Mouse (Mus musculus): ENCODE results near the gene Ccdc152.
"Not testable (repeated sequence)": the region's sequence is repeated elsewhere in the genome, so short reads cannot be mapped to it uniquely, and the experiment has no call there.

The Ccdc152 gene

DNA sequence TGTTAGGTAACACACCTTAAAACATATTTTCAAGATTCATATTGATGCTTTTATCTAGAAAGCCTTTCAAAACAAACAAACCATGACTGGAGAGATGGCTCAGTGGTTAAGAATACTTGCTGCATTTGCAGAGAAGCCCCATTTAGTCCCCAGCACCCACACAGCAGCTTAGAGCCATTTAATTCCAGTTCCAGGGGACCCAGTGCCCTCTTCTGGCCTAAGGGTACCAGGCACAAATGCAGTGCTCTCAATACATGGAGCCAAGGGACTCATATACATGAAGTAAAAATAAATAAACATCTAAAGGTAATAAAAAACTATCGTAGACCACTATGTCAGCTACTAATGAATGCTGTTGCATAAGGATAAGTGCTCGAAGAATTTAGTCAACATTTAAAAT is 25.9 kb downstream of the Ccdc152 start:
- in situ Hi-C loops (cut with MboI), result no loop called here

DNA sequence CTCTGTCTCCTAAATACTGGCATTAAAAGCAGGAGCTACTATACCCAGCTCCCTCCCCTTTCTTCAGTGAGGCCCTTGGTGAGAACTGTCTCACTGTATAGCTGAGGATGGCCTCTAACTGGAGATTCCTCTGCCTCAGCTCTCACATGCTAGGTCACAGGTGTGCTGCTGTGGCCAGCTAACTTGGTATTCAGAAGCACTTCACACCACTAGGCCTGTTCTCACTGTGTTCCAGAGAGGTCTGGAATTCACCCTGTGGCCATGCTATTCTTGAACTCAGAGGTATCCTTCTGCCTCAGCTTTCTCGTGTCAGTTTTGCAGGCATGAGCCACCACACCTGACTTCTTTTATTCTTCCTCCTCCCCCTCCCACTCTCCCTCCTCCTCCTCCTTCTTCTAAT is 30.1 kb downstream of the Ccdc152 start:
- in situ Hi-C loops (cut with MboI), result no loop called here

DNA sequence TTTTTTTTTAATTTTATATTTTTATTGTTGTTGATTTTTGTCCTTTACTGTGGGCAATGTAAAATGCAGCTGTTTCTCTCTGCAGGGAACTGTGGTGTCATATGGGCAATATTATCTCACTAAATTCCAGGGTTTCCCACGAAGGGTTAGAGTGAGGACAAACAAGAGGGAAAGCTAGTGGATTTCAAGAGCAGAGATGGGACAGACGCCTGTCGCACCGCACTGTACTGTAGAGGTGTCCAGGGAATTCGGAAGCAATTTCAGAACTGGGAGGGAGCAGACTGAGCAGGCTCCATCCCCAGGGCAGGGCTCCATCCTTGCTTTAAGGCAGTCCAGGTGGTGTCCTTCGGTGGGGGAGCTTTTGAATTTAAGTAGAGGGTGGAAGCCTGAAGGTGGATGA is 32.1 kb downstream of the Ccdc152 start:
- in situ Hi-C loops (cut with MboI), result no loop called here

DNA sequence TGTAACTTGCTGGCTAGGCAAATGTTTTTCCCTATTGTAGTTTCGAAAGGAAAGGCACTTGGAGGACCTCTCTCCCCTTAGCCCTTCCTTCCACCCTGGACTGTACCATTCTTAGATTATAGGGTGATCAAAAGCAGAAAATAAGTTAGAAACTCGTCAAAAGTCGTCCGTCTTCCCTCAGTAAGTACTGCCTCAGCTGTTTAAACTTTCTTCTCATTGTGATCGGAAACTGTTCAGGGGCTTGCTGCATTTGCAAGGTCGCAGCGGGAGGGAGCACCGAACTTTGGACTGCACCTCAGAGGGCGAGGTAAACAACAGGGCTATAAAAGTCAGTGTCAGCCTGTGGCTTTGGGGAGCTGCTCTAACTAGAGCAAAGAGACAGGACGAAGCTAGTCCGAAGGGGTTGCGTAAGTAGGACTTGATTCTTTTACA is 32.7 kb downstream of the Ccdc152 start:
- in situ Hi-C loops (cut with MboI), result no loop called here

DNA sequence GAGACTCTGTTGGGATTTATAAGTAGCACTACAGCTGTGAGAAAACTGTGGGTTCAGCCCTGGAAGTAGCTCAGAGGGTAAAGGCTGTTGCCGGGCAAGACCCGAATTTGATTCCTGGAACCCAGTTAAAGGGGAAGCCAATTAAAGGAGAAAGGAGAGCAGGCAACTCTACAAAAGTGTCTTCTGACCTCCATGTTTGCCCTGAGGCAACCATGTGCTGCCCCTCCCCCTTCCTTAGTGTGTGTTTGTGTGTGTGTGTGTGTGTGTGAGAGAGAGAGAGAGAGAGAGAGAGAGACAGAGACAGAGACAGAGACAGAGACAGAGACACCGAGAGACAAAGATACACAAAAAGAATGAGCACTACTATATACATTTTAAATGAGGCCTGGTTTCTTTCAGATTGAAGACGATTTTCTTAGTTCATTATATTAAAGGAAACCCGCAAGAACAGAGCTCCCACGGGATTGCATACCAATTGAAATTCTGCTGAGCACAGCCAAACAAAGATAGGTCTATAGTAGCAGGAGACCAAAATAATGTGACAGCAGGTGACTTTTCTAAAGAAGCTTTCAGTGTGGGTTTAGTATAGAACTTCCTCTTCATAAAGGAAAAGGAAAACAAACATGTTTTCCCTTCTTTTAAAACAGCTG is 33.2 kb downstream of the Ccdc152 start:
- in situ Hi-C loops (cut with MboI), result no loop called here

DNA sequence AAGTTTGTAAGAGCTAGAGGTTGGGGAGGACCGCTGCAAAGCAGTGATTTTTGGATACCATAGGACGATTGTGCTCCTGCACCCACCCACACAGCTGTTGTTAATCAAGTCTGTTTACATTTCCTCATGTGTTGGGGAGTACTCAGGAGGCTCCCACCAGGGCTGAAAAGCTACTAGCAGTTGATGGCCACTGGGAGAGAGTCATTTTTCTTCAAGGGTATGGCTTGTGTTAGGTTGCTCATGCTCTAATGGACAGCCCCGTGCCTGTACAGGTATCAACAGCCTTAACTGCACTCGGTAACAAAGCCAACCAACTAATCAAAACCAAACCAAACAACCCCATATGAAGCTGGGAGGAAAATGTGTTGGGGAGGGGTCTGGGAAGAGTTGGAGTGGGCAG is 33.8 kb downstream of the Ccdc152 start:
- in situ Hi-C loops (cut with MboI), result no loop called here

DNA sequence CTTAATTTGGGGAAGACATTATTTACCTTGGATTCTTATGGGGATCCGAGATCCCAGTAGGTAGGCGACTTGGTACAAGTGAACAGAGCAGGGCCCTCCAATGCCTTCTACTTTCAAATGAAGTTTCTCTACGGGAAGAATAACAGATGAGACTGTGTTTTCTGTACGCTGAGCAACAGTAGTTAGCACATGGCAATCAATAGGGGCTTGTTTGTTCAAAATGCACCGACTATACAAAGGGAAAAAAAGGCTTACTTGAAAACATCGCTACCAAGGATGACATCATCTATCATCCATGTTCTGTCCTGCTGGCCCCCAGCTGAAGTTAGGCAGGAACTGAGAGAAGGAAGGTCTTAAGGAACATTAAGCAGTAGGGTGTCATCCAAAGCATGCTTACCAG is 35.1 kb downstream of the Ccdc152 start, which contains the start of gene Selenop:
Gene Selenop, plus strand, starts transcription at position 301 of the 400 bp plus-strand sequence.
- in situ Hi-C loops (cut with MboI), result no loop called here

DNA sequence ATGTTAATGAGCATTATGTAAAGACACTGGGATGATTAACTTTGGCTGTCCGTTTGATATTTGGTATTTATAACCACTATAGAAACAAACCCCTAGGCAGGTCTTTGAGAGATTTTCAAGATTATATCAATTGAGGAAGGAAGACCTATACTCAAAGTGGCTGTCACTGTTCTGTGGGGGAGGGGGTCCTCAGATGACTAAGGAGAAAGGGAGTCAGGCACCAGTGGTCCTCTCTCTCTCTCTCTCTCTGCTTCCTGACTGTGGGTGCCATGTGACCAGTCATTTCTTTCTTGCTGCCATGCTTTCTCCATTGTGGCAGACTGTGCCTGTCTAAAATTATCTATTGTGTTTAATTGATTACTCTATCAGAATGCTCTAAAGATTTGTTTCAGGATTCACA is 38.5 kb downstream of the Ccdc152 start:
- in situ Hi-C loops (cut with MboI), result no loop called here

DNA sequence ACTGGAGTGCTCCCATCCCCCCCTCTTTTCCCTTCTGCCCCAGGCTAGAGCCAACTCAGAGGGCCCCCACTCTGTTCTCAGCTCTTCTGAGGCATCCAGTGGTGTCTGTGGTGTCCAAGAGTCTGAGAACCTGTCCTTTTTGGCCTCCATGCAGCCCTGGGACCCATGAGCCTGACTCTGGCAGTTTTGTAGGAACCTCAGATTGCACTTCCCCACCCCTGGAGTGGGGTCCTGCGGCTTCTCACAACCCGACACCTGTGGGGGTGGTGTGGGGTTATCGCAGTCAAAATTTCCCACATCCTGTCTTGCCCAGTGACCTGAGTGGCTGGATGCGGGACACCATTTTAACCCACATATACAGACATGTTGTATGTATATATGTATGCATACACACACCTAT is 39.0 kb downstream of the Ccdc152 start:
- in situ Hi-C loops (cut with MboI), result no loop called here

DNA sequence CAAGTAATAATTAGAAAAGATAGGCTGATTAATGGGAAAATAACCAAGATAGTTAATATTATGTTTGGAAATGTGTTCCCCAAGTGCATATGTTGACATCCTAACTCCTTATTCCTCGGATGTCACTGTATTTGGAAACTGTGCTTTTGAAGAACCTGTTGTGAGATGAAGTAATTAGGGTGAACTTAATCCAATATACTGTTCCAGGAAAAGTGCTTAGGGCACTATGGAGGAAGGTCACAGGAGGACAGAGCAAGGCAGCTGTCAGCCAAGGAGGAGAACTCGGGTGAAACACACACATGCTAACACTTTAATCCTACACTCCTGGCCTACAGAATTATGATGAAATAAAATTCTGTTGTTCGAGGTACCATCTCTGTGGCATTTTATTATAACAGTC is 40.4 kb downstream of the Ccdc152 start:
- in situ Hi-C loops (cut with MboI), result no loop called here

DNA sequence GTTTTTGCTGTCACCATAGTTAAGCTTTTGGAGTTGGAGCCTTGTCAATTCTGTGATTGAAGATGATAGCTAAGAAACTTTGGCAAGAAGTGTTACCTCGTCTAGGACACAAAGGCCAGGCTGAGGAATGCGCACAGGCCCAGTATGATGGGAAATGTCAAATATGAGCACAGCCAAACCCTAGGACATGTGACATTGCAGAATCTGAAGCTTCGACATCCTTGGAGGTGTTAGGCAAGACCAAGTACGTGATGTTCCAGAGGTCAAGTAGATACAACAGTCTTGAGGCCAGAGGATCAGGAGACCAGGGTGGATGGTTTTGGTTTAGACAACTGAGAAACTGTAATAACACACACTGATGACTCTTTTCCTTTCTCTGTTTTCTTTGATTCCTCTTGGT is 43.0 kb downstream of the Ccdc152 start:
- in situ Hi-C loops (cut with MboI), result no loop called here

DNA sequence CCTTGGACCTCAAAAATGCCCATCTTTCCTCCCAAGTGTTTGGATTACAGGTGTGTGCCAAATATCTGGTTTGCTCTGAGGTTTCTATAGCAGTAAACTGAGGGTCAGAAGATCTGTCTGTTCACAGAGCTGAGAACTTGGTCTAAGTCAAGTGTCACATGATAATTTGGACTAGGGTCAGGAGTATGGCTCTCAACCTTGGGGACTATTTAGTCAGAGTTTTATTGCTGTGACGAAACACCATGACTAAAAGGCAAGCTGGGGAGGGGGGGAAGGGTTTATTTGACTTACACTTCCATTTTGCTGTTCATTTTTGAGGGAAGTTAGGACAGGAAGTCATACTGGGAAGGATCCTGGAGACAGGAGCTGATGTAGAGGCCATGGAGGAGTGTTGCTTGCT is 44.3 kb downstream of the Ccdc152 start:
- in situ Hi-C loops (cut with MboI), result no loop called here

DNA sequence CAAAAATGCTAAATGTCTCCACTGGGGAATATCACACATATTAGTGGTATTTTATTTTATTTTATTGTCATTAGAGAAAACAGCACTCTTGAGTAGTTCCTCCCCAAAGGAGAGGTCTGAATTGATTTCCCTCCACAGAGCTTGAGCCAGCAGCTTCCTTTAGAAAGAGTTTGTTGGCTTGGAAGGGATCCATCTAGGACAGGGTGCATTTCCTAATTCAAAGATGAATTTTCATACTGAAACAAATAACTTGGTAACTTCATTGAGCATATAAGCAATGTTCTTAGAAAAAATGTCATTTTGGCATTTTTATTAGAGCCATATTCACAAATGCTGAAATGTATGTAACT is 51.6 kb downstream of the Ccdc152 start:
- in situ Hi-C loops (cut with MboI), result no loop called here

DNA sequence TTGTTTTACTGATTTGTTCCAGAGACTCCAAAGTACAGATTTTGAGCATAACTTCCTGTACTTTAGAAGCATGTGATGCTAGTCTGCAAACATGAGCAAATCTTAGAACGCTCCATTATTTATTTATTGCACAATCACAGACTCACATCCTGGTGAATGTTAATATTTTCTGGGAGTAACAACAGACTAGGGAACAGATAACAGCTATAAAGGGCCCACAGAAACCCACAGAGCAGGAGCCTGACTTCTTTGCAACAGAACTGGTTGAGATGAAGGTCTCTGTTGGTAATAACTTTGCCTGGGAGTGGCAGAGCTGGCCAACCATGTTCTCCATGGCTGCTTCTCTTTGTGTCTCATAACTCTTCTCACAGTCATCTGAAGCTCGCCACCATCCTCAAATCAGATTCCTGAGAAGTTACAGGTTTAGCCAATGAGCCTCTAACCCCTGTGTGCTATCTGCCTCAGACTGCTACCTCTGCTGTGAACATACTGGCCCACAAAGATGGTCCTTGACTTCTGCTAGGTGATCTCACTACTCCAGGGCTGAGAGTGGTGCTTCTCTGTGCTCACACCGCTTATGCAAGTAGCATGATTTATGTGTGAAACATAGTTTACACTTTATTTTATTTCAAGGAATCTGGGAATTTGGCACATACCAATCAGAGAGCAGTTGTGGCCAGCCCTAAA is 52.2 kb downstream of the Ccdc152 start:
- in situ Hi-C loops (cut with MboI), result no loop called here

DNA sequence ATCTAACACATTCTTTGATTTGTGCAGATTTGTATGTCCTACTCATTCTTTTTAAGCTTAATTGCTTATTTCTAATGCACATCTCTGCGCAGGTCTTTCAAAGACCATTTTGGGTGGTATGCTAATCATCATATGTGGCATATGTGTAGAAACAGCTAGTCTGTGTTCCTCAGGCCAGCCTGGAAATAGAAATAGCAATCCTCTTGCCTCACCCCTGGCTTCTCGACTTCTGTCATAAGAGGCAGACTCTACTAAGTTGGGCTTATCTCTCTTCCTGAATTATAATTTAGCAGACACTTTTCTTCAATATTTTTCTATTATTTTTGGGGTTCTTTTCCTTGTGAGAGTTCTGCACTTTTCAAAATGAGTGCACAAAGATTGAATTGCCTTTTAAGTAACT is 52.7 kb downstream of the Ccdc152 start:
- in situ Hi-C loops (cut with MboI), result no loop called here

DNA sequence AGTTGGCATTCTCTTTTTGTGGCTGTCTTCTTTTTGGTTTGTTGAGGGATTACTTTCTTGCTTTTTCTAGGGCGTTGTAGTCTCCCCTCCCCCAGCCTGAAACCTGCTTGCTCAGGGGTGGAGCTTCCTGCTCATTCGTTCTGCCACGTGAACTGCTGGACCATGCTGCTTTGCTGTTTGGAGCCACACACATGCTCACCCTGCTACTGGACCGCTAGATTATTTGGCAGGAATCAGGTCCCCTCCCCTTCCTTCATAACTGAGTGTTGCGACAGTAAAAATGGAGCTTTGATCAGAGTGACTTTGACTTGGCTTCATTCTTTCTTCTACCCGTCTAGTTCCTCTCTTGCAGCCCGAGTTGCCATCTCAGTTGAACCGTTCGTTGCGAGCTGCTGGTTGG is 58.3 kb downstream of the Ccdc152 start:
- in situ Hi-C loops (cut with MboI), result not testable (repeated sequence)

DNA sequence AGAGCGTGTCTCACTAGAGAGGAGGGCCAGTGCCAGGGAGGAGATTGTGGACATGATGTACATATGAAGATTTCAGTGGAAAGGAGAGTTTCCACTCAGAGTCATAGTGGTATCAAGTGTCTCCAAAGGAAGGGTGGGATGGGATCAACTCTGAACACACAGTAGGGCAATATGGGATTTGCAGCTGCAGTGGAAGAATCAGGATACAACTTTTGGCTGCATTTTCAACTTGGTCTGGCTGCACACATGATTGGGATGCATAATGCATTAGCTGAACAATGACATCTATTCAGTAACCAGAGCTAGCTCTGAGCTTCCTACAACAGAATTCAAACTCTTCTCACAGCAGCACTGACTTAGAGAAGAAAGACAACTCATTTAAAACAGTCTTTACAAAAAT is 65.4 kb downstream of the Ccdc152 start:
- in situ Hi-C loops (cut with MboI), result no loop called here

DNA sequence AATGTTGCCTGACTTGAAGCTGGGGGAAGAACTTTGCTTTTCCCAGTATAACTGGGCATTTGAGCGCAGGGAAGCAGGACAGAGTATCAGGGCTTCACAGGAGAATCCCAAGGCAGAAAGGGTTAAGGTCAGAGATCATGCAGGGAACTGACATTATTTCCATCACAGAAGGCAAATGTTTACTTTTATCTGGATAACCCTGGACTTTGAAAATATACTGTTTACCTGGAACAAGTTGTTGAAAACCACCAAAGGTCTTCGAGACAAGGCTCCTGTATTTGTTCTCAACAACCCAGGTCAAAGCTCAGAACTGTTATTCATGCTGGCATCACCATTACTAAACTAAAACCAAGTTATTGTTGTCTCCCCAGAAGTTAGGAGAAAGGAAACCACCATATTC is 67.0 kb downstream of the Ccdc152 start:
- in situ Hi-C loops (cut with MboI), result no loop called here

DNA sequence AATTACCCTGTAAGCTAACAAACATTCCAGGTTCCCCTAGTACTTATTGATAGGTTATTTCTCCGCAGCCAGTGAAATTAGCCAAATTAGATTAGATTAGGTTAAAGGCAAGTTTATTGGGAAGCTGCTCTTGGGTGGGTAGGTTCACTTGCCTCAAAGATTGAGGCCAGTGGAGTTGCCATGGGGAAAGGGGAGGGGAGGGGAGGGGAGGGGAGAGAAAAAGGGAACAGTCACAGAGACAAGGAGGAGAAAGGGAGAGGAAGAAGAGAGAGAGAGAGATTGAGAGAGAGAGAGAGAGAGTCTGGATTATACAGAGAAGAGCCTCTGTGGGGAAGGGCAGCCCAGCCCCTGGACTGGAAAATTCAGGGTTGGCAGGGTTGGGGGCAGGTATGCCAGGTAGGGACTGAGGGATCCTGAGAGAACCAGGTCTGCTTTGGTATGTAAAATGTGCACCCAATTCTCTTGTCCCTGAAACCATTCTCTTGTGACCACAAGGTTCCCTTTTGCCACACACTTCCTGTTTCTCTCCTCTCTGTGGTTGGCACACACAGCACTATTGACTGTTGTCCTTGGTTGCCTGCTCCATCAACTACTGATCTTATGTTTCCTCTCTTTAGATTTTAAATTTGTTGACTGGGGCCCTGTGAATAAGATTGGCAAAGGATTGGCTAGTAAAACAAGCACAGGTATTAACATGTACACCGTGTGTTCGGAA is 69.3 kb downstream of the Ccdc152 start:
- in situ Hi-C loops (cut with MboI), result no loop called here

DNA sequence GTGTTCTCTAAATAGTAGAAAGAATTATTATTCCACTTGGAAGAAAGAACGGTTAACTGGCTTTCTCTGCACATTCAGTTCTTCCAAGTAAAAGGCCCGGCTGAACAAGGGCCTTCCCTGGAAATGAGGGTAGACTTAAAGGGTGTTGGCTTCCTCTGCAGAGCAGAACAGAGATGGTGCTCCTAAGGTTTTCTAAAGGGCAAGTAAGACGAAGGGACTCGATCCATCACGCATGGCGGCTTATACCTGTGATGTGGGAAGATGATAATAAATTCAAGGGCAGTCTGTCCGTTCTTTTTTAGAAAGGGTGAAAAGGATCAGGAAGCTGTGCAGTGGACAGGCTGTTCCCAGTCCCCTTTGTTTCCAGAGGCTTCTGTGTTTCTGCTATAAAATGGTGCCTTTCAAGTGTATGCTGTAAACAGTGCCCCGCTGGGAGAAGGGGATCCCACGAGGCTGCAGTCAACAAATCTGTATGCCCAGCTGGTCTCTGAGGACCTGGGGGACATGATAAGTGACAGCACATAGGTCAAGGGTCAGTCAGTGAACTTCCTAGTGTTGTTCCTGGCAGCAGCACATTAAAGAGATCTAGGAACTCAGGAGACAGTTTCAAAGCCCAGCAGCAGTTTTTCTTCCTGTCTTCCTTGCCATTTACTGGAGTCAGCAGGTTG is 71.0 kb downstream of the Ccdc152 start:
- in situ Hi-C loops (cut with MboI), result no loop called here

DNA sequence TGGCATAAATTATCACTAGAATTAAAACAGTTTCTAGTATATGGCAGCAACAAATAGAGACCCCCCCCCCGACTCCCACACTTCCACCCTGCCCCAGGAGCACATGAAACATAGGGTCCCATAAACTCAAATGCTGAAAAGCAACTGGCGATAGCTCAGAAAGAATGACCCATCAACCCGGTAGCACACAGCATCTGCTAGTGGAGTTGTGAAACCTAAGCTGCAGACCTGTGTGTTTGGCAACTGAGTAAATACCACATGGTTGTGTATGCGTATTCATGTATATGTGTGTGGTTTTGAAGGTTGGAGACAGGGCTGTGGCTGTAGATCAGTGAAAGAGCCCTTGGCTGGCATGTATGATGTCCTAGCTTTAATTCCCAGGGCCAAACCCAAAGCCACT is 72.3 kb downstream of the Ccdc152 start:
- in situ Hi-C loops (cut with MboI), result no loop called here
